Mouse (Mus musculus): Measurements from ENCODE around the gene Olfr1036.

- TF ChIP-seq CTCF (conservative IDR thresholded peaks at IDR 0.05; ENCODE audit: low read length) (no peak), POU5F1 (IDR thresholded peaks at IDR 0.05; ENCODE audit: borderline replicate concordance, low read length) (no peak), NANOG (IDR thresholded peaks at IDR 0.05; ENCODE audit: borderline replicate concordance, low read length) (no peak)
Observed at GRCm38 (mm10) chr2:86070189-86070588, 3.6 kb upstream of the Olfr1036 start.

All from E14TG2a.4 (cell line).